Mouse (Mus musculus) lung, postnatal 0 days (tissue): Measurements from ENCODE around the gene Med13l.

Experiments used
- CTCF ChIP-seq: IDR thresholded peaks from 2 replicates; pipeline ENCODE4 v1.5.1; 2016; ENCODE audit warnings: antibody characterized with exemption, mild to moderate bottlenecking
- EP300 ChIP-seq: IDR thresholded peaks from 2 replicates; pipeline ENCODE4 v1.6.1; 2016; ENCODE audit warnings: antibody characterized with exemption, mild to moderate bottlenecking, control low read depth

GRCm38 (mm10) chr5:118513005-118513404 is 47.5 kb upstream of the Med13l start:
- TF ChIP-seq CTCF (no peak), EP300 (no peak)
